Mouse (Mus musculus): ENCODE measurements at regions not wholly inside any gene's neighbourhood (a gene's known extent, or its start where the extent isn't known, plus 50 kb on each side); places are given as distances from the start of the nearest gene placed in this dataset.
A peak's percentile ranks its signal among the peaks of the same experiment; 100 is the strongest.

GRCm38 (mm10) chr3:41185305-41186097 is 102.7 kb upstream of the Pgrmc2 start:
- no peaks in the 10 kb centered on the region for H3K36me3 ChIP-seq (ENCODE audit: control insufficient read depth, insufficient read depth, low read length)
- no peak overlapping the region for H3K27ac ChIP-seq
- H3K4me1 ChIP-seq (ENCODE audit: control insufficient read depth, insufficient read depth, low read length), result no peaks in the 10 kb centered on the region
- intact Hi-C loops (cut with DNase I), result no loop called here
- DNase-seq, result no peak
- H3K4me3 ChIP-seq, result no peak overlapping the region
- no peaks in the 10 kb centered on the region for H3K27me3 ChIP-seq (ENCODE audit: control insufficient read depth, insufficient read depth, low read length)
- 66% methylated on average over 10 of the region's 10 CpGs for WGBS
- no peak for TF ChIP-seq EP300 (IDR thresholded peaks at IDR 0.05; ENCODE audit: insufficient read depth, low read depth, low read length)
- no peak for TF ChIP-seq CTCF (IDR thresholded peaks at IDR 0.05)
- TF ChIP-seq POLR2A (IDR thresholded peaks at IDR 0.05; ENCODE audit: insufficient read depth, low read depth, low read length), result no peak
- H3K9ac ChIP-seq (ENCODE audit: low read depth, low read length), result no peak overlapping the region
- no peaks in the 10 kb centered on the region for H3K79me2 ChIP-seq (replicated peaks; ENCODE audit: control insufficient read depth, insufficient read depth, low read length)

GRCm38 (mm10) chr3:41184375-41184774 is 101.5 kb upstream of the Pgrmc2 start:
- no peak overlapping the region for H3K27ac ChIP-seq

GRCm38 (mm10) chr3:41182900-41183595 is 100.2 kb upstream of the Pgrmc2 start:
- Histone ChIP-seq H3K36me3 (ENCODE audit: control insufficient read depth, insufficient read depth, low read length) (no peaks in the 10 kb centered on the region), H3K4me3 (no peak overlapping the region), H3K27ac (no peak overlapping the region), H3K79me2 (replicated peaks; ENCODE audit: control insufficient read depth, insufficient read depth, low read length) (no peaks in the 10 kb centered on the region), H3K4me1 (ENCODE audit: control insufficient read depth, insufficient read depth, low read length) (no peaks in the 10 kb centered on the region), H3K9ac (ENCODE audit: low read depth, low read length) (no peak overlapping the region), H3K27me3 (ENCODE audit: control insufficient read depth, insufficient read depth, low read length) (no peaks in the 10 kb centered on the region)
- 62% methylated on average over 10 of the region's 10 CpGs for WGBS
- intact Hi-C loops (cut with DNase I), result loop anchor here (5.0 kb wide), 4 partner anchors 44 to 409 kb away; no protein-coding TSS in a partner anchor
- TF ChIP-seq POLR2A (IDR thresholded peaks at IDR 0.05; ENCODE audit: insufficient read depth, low read depth, low read length) (no peak), EP300 (IDR thresholded peaks at IDR 0.05; ENCODE audit: insufficient read depth, low read depth, low read length) (no peak), CTCF (IDR thresholded peaks at IDR 0.05) (no peak)
- no peak for DNase-seq

More at GRCm38 (mm10) chr3:41184375-41184774, 101.5 kb upstream of the Pgrmc2 start:
- WGBS, result 78% methylated on average over 7 of the region's 7 CpGs
- H3K9ac ChIP-seq (ENCODE audit: low read depth, low read length), result no peak overlapping the region
- no peaks in the 10 kb centered on the region for H3K27me3 ChIP-seq (ENCODE audit: control insufficient read depth, insufficient read depth, low read length)
- TF ChIP-seq EP300 (IDR thresholded peaks at IDR 0.05; ENCODE audit: insufficient read depth, low read depth, low read length) (no peak), POLR2A (IDR thresholded peaks at IDR 0.05; ENCODE audit: insufficient read depth, low read depth, low read length) (no peak), CTCF (IDR thresholded peaks at IDR 0.05) (no peak)
- DNase-seq, result no peak
- H3K4me3 ChIP-seq, result no peak overlapping the region
- no peaks in the 10 kb centered on the region for H3K4me1 ChIP-seq (ENCODE audit: control insufficient read depth, insufficient read depth, low read length)
- no peaks in the 10 kb centered on the region for H3K36me3 ChIP-seq (ENCODE audit: control insufficient read depth, insufficient read depth, low read length)
- no peaks in the 10 kb centered on the region for H3K79me2 ChIP-seq (replicated peaks; ENCODE audit: control insufficient read depth, insufficient read depth, low read length)
- intact Hi-C loops (cut with DNase I), result loop anchor here (5.0 kb wide), 4 partner anchors 43 to 408 kb away; no protein-coding TSS in a partner anchor

GRCm38 (mm10) chr3:41182036-41182899 is 99.4 kb upstream of the Pgrmc2 start:
- Histone ChIP-seq H3K27me3 (ENCODE audit: control insufficient read depth, insufficient read depth, low read length) (no peaks in the 10 kb centered on the region), H3K9ac (ENCODE audit: low read depth, low read length) (no peak overlapping the region), H3K79me2 (replicated peaks; ENCODE audit: control insufficient read depth, insufficient read depth, low read length) (no peaks in the 10 kb centered on the region), H3K4me1 (ENCODE audit: control insufficient read depth, insufficient read depth, low read length) (no peaks in the 10 kb centered on the region), H3K36me3 (ENCODE audit: control insufficient read depth, insufficient read depth, low read length) (no peaks in the 10 kb centered on the region), H3K4me3 (no peak overlapping the region), H3K27ac (peak overlapping the region; percentile 1; the same call in 1 of the 2 replicates)
- DNase-seq, result peak; percentile 80 to 83
- TF ChIP-seq EP300 (IDR thresholded peaks at IDR 0.05; ENCODE audit: insufficient read depth, low read depth, low read length) (0 out of 2 replicates have a peak, but pooled peaks have one; percentile 54), CTCF (IDR thresholded peaks at IDR 0.05) (no peak; the same call in 1 of the 2 replicates)
- intact Hi-C loops (cut with DNase I), result loop anchor here (5.0 kb wide), 4 partner anchors 45 to 410 kb away; no protein-coding TSS in a partner anchor
- WGBS, result 44% methylated on average over 15 of the region's 15 CpGs

GRCm38 (mm10) chr3:41181438-41181837 is 98.6 kb upstream of the Pgrmc2 start:
- H3K9ac ChIP-seq (ENCODE audit: low read depth, low read length), result no peak overlapping the region
- intact Hi-C loops (cut with DNase I), result loop anchor here (5.0 kb wide), 4 partner anchors 46 to 411 kb away; no protein-coding TSS in a partner anchor
- no peaks in the 10 kb centered on the region for H3K36me3 ChIP-seq (ENCODE audit: control insufficient read depth, insufficient read depth, low read length)
- H3K4me1 ChIP-seq (ENCODE audit: control insufficient read depth, insufficient read depth, low read length), result no peaks in the 10 kb centered on the region
- WGBS, result 76% methylated on average over 11 of the region's 11 CpGs
- peak overlapping the region; percentile 23; the same call in 1 of the 2 replicates for H3K27ac ChIP-seq
- H3K4me3 ChIP-seq, result no peak overlapping the region
- H3K27me3 ChIP-seq (ENCODE audit: control insufficient read depth, insufficient read depth, low read length), result no peaks in the 10 kb centered on the region
- no peak for DNase-seq
- TF ChIP-seq EP300 (IDR thresholded peaks at IDR 0.05; ENCODE audit: insufficient read depth, low read depth, low read length) (no peak), CTCF (IDR thresholded peaks at IDR 0.05) (no peak), POLR2A (IDR thresholded peaks at IDR 0.05; ENCODE audit: insufficient read depth, low read depth, low read length) (no peak)
- H3K79me2 ChIP-seq (replicated peaks; ENCODE audit: control insufficient read depth, insufficient read depth, low read length), result no peaks in the 10 kb centered on the region

Data from heart, adult 2 months (tissue).